Mouse (Mus musculus) cortical plate, adult 2 months (tissue): ENCODE measurements around the gene Fkbp6.

Source experiments
- CTCF ChIP-seq: fragments of 200-500 bp; IDR thresholded peaks from 2 replicates; pipeline ENCODE4 v1.5.1; 2011; ENCODE audit warnings: mild to moderate bottlenecking, control low read depth, low read length; ENCODE audit not compliant: insufficient read depth; ENCODE audit errors: extremely low read depth
- POLR2A ChIP-seq: fragments of 200-500 bp; IDR thresholded peaks from 2 replicates; pipeline ENCODE4 v1.6.1; 2011; ENCODE audit warnings: mild to moderate bottlenecking, low read length, control low read depth; ENCODE audit not compliant: insufficient read depth; ENCODE audit errors: extremely low read depth

GRCm38 (mm10) chr5:135301916-135302315 lies 47.9 kb downstream of the Fkbp6 start:
- TF ChIP-seq CTCF (no peak), POLR2A (no peak)
